Mouse (Mus musculus): ENCODE data around the gene Cmklr1. TPM values are rescaled to one million over a fixed set of nuclear protein-coding genes. Genes with fewer than 3 reads are reported as not detected.

The Cmklr1 gene
- polyA plus RNA-seq (2012; rRNA removed) = 3.9 and 4.0 TPM in 2 replicates

DNA sequence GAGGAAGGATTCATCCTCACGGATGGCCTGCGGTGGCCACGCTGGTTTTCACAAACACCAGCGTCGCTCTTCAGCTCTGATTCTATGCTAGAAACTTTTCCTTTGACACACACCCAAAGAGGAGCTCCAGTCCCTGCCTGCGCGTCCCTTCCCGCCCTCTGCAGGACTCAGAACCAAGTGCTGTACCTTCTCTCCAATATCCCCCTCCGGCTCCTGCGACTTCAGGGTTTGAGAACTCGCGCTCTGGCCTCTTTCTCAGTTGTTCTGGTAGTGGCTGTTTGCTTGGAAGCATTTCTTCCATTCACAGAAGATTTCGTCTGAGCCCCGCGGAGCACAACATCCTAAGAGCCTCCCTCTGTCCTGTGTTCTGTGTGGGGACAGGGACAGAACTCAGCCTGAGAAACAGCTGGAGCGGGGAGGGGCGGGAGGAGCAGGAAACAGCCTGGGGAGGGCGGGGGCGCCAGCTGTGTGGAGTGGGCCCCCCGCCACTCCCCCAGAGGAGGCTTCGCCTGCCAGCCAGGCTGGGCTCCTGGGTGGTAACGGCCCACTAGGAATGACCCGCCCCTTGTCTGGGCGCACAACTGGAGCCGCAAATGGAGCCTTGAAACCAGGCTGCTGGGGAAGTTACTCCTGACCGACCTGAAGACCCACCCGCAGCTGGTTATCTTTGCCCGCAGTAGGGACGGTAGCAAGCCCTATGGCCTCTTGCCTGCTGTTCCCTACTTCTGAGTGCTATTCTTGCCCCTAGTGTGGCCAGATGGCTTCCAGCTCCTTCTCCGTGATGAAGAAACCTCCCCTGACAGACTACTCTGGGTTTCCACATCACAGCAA is at the start of gene Cmklr1:
Gene Cmklr1, minus strand, starts transcription at position 392 of the 831 bp plus-strand sequence.
- H3K4me1 ChIP-seq (ENCODE audit: control insufficient read depth, insufficient read depth, low read length) = no peaks in the 10 kb centered on the region
- no peak for TF ChIP-seq CTCF (IDR thresholded peaks at IDR 0.05; ENCODE audit: extremely low read depth, insufficient read depth, low read length)
- TF ChIP-seq POLR2A (IDR thresholded peaks at IDR 0.05; ENCODE audit: extremely low read depth, insufficient read depth, low read length) = no peak
- H3K4me3 ChIP-seq (ENCODE audit: insufficient read depth, low read length) = 0 out of 2 replicates have a peak within 1 kb of the TSS, but pooled peaks have one; percentile 3
- H3K27ac ChIP-seq (ENCODE audit: insufficient read depth, low read length) = peak within 1 kb of the TSS; percentile 28; the same call in 1 of the 2 replicates

DNA sequence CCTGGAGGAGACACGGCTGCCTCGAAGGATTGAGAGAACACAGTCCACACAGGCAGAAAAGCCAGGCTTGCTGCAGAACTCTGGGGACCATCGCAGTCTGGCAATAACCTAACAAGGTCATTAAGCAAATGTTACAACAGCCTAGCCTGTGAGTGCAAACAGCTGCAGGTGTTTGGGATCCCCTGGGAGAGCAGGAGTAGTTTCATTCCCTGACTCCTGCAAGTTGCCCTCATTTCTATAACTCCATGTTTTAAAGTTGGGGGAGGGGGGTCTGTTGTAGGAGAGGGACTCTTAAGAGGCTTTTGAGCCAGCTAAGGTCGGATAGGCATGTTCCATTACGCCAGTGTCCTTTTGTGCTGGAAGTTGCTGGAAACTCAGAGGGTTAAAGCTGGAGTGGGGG is 44.2 kb upstream of the Cmklr1 start:
- Histone ChIP-seq H3K27ac (ENCODE audit: insufficient read depth, low read length) (no peak overlapping the region), H3K4me3 (ENCODE audit: insufficient read depth, low read length) (no peak overlapping the region), H3K4me1 (ENCODE audit: control insufficient read depth, insufficient read depth, low read length) (no peaks in the 10 kb centered on the region; the same call in 1 of the 2 replicates)
- TF ChIP-seq POLR2A (IDR thresholded peaks at IDR 0.05; ENCODE audit: extremely low read depth, insufficient read depth, low read length) (no peak), CTCF (IDR thresholded peaks at IDR 0.05; ENCODE audit: extremely low read depth, insufficient read depth, low read length) (no peak)

DNA sequence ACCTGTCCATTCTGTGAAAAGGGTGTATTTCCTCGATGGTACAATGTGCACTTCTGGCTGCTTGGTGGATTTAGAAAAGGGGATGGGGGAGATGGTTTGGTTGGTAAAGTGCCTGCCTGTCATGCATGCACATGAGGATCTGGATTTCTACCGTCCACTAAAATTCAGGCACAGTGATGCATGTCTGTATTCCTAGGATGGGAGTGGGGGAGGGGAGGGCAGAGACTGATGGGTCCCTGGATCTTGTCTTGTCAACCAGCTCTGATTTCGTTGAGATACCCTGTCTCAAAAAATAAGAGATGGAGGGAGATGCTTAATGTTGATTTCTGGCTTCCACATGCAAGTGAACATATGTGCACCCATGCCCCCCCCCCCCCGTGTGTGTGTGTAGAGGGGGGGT is 43.8 kb upstream of the Cmklr1 start:
- TF ChIP-seq CTCF (IDR thresholded peaks at IDR 0.05; ENCODE audit: extremely low read depth, insufficient read depth, low read length) = no peak
- no peak for TF ChIP-seq POLR2A (IDR thresholded peaks at IDR 0.05; ENCODE audit: extremely low read depth, insufficient read depth, low read length)
- Histone ChIP-seq H3K4me3 (ENCODE audit: insufficient read depth, low read length) (no peak overlapping the region), H3K27ac (ENCODE audit: insufficient read depth, low read length) (no peak overlapping the region), H3K4me1 (ENCODE audit: control insufficient read depth, insufficient read depth, low read length) (no peaks in the 10 kb centered on the region; the same call in 1 of the 2 replicates)

DNA sequence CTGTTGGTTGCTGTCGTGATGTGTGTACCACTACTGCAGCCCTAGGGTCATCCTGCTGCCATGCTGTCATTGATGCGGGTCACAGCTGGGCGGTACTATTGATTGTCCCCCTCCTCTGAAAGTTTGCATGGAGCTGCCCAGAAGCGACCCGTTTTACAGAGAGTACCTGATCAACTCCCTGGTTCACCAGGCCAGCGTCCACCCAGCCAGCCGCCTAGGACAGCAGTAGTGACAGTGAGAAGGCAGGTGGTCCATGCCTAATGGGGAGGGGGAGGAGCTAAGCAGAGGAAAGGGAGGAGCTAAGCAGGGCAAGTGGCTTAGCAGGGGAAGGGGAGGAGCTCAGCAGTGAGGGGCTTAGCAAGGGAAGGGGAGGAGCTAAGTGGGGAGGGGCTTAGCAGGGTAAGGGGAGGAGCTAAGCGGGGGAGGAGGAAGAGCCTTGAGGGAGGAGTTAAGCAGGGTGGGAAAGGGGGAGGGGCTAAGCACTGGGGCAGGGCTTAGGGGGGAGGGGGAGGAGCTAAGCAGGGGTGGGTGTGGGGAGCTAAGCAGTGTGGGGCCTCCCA is 43.0 kb upstream of the Cmklr1 start:
- TF ChIP-seq POLR2A (IDR thresholded peaks at IDR 0.05; ENCODE audit: extremely low read depth, insufficient read depth, low read length) (no peak), CTCF (IDR thresholded peaks at IDR 0.05; ENCODE audit: extremely low read depth, insufficient read depth, low read length) (no peak)
- H3K4me1 ChIP-seq (ENCODE audit: control insufficient read depth, insufficient read depth, low read length) = no peaks in the 10 kb centered on the region; the same call in 1 of the 2 replicates
- no peak overlapping the region for H3K27ac ChIP-seq (ENCODE audit: insufficient read depth, low read length)
- no peak overlapping the region for H3K4me3 ChIP-seq (ENCODE audit: insufficient read depth, low read length)

DNA sequence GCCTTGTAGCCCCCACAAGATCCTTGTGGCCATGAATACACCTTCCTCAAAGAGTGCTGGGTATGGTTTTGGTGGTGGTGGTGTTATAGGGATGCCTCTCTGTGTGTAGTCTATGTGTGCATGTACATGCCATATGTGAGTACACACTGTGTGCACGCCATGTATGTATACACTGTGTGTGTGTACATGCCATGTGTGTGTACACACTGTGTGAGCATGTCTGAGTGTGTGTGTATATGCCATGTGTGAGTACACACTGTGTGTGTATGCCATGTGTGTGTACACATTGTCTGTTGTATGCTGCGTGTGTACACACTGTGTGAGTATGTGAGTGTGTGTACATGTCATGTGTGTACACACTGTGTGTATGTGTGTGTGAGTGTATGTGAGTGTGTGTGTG is 40.6 kb upstream of the Cmklr1 start:
- Histone ChIP-seq H3K27ac (ENCODE audit: insufficient read depth, low read length) (no peak overlapping the region), H3K4me3 (ENCODE audit: insufficient read depth, low read length) (no peak overlapping the region), H3K4me1 (ENCODE audit: control insufficient read depth, insufficient read depth, low read length) (no peaks in the 10 kb centered on the region; the same call in 1 of the 2 replicates)
- TF ChIP-seq CTCF (IDR thresholded peaks at IDR 0.05; ENCODE audit: extremely low read depth, insufficient read depth, low read length) (no peak), POLR2A (IDR thresholded peaks at IDR 0.05; ENCODE audit: extremely low read depth, insufficient read depth, low read length) (no peak)

DNA sequence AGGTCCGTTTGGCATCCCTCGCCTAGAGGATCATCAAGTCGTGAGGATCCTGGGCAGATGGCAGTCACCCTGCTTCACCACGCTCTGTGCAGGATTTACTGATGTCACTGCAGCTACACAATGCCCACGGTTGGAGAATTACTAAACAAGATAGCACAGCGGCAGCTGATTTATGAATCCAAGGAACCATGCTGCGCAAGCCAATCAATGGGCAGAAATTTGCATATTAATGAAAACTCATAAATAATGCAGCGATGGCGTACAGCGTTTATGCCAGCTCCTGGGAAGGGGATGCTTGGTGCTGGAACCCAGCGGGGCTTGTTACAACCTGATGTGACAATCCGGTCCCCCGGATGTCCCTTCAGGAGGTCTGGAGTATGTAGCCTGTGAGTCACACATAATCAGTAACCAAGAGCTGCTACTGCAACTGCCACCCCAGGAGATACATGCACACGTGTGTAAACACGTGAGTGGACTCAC is 39.9 kb upstream of the Cmklr1 start:
- no peak overlapping the region for H3K27ac ChIP-seq (ENCODE audit: insufficient read depth, low read length)
- no peaks in the 10 kb centered on the region; the same call in 1 of the 2 replicates for H3K4me1 ChIP-seq (ENCODE audit: control insufficient read depth, insufficient read depth, low read length)
- H3K4me3 ChIP-seq (ENCODE audit: insufficient read depth, low read length) = no peak overlapping the region
- TF ChIP-seq CTCF (IDR thresholded peaks at IDR 0.05; ENCODE audit: extremely low read depth, insufficient read depth, low read length) (no peak), POLR2A (IDR thresholded peaks at IDR 0.05; ENCODE audit: extremely low read depth, insufficient read depth, low read length) (no peak)

DNA sequence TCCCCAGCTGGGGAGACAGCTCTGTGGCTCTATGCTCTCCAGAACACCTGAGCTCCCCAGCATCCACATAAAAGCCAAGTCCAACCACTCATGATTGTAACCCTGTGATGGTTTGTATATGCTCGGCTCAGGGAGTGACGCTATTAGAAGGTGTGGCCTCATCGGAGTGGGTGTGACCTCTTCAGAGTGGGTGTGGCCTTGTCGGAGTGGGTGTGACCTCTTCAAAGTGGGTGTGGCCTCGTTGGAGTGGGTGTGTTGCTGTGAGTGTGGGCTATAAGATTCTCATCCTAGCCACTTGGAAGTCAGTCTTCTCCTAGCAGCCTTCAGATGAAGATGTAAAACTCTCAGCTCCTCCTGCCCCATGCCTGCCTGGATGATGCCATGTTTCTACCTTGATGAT is 37.3 kb upstream of the Cmklr1 start:
- TF ChIP-seq POLR2A (IDR thresholded peaks at IDR 0.05; ENCODE audit: extremely low read depth, insufficient read depth, low read length) = no peak
- no peak for TF ChIP-seq CTCF (IDR thresholded peaks at IDR 0.05; ENCODE audit: extremely low read depth, insufficient read depth, low read length)
- H3K4me3 ChIP-seq (ENCODE audit: insufficient read depth, low read length) = no peak overlapping the region
- H3K27ac ChIP-seq (ENCODE audit: insufficient read depth, low read length) = no peak overlapping the region
- H3K4me1 ChIP-seq (ENCODE audit: control insufficient read depth, insufficient read depth, low read length) = no peaks in the 10 kb centered on the region

DNA sequence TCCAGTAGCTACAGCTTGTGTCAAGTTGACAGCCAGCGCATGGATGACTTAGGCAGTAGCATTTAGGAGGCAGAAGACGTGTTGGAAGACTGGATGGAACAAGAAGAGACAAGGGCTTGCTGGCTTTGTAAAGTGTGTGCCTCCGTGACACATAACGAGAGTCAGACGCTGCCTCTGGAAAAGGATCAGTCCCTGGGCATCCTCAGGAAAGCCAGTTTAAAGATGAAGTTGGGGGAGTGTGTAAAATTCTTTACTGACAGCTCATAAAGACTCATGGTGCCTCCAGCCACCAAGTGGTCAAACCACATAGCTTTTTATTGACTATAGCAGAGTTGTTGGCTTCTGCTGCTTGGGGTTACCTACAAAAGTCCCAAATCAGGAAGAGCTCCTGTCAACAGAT is 35.2 kb upstream of the Cmklr1 start:
- TF ChIP-seq CTCF (IDR thresholded peaks at IDR 0.05; ENCODE audit: extremely low read depth, insufficient read depth, low read length) (no peak), POLR2A (IDR thresholded peaks at IDR 0.05; ENCODE audit: extremely low read depth, insufficient read depth, low read length) (no peak)
- Histone ChIP-seq H3K27ac (ENCODE audit: insufficient read depth, low read length) (no peak overlapping the region), H3K4me1 (ENCODE audit: control insufficient read depth, insufficient read depth, low read length) (no peaks in the 10 kb centered on the region), H3K4me3 (ENCODE audit: insufficient read depth, low read length) (no peak overlapping the region)

DNA sequence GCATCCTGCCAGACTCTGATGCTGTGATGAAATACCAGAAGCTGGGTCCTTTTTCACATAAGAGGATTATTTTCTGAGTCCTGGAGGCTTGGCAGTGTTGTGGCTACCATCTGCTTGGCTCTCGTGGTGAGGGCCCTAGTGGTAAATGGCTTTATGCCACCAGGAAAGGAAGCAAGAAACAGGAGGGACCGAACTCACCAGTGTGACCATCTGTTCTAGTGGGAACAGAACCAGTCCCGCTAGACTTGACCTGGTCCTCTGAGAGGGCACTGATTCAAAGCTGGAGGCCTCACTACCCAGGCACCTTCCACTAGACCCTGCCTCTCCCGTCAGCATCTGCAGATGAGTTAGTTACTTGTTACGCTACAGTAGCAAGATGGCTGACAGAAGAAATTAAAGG is 33.0 kb upstream of the Cmklr1 start:
- Histone ChIP-seq H3K27ac (ENCODE audit: insufficient read depth, low read length) (no peak overlapping the region), H3K4me3 (ENCODE audit: insufficient read depth, low read length) (no peak overlapping the region), H3K4me1 (ENCODE audit: control insufficient read depth, insufficient read depth, low read length) (no peaks in the 10 kb centered on the region)
- TF ChIP-seq POLR2A (IDR thresholded peaks at IDR 0.05; ENCODE audit: extremely low read depth, insufficient read depth, low read length) = no peak
- TF ChIP-seq CTCF (IDR thresholded peaks at IDR 0.05; ENCODE audit: extremely low read depth, insufficient read depth, low read length) = no peak

All from cortical plate, adult 2 months (tissue).